Mouse (Mus musculus) intestine, embryonic 15.5 days (tissue): ENCODE measurements around the gene Cep250. TPM values are rescaled to one million over a fixed set of nuclear protein-coding genes. Genes with fewer than 3 reads are reported as not detected.
"Not testable (repeated sequence)": the region's sequence is repeated elsewhere in the genome, so short reads cannot be mapped to it uniquely, and the experiment has no call there.

Source experiments
- ATAC-seq: fragments of 200-750 bp; cut with Nextera tagmentation; 2 replicates; pipeline ENCODE4 v1.8.0; 2017; ENCODE audit warnings: moderate TSS enrichment, moderate library complexity
- H3K27ac ChIP-seq: fragments of 300-500 bp; sonication (generic); 2 replicates; pipeline ENCODE4 v1.5.1; 2015; ENCODE audit warnings: mild to moderate bottlenecking, inconsistent platforms
- H3K27me3 ChIP-seq: fragments of 300-500 bp; sonication (generic); replicated peaks from 2 replicates; pipeline ENCODE4 v1.6.1; 2015; ENCODE audit warnings: inconsistent platforms
- H3K36me3 ChIP-seq: fragments of 300-500 bp; sonication (generic); 2 replicates; pipeline ENCODE4 v1.6.1; 2015; ENCODE audit warnings: inconsistent platforms
- H3K4me1 ChIP-seq: fragments of 300-500 bp; sonication (generic); replicated peaks from 2 replicates; pipeline ENCODE4 v1.6.1; 2015; ENCODE audit warnings: inconsistent platforms
- H3K4me2 ChIP-seq: fragments of 300-500 bp; sonication (generic); replicated peaks from 2 replicates; pipeline ENCODE4 v1.6.1; 2015; ENCODE audit warnings: mild to moderate bottlenecking, inconsistent platforms
- H3K4me3 ChIP-seq: fragments of 300-500 bp; sonication (generic); replicated peaks from 2 replicates; pipeline ENCODE4 v1.5.1; 2015; ENCODE audit warnings: inconsistent platforms
- H3K9ac ChIP-seq: fragments of 300-500 bp; sonication (generic); 2 replicates; pipeline ENCODE4 v1.6.1; 2015; ENCODE audit warnings: inconsistent platforms
- H3K9me3 ChIP-seq: fragments of 300-500 bp; sonication (generic); 2 replicates; pipeline ENCODE4 v1.6.1; 2016; ENCODE audit warnings: inconsistent platforms
- WGBS: fragments of 180-500 bp; shearing (Covaris S2); methylation state at CpG from one replicate; pipeline ENCODE4 v1.1.7; 2015; 5-methylcytosine and 5-hydroxymethylcytosine counted together
- polyA plus RNA-seq: library from polyadenylated mRNA; unstranded; fragments of >200 nt; fragmentation: Nextera tagmentation; extraction: Ambion mirVana; gene quantifications from 2 replicates; pipeline ENCODE4 v1.2.1, GENCODE M21; 2015

The Cep250 gene
- 17.0 and 18.1 TPM in 2 replicates for polyA plus RNA-seq

GRCm38 (mm10) chr2:155956134-155957059 lies at the start of gene Cep250:
Cep250 (plus strand) TSS chr2:155956458.
- H3K4me2 ChIP-seq = peak within 1 kb of the TSS; percentile 72
- no peaks in the 10 kb centered on the region for H3K36me3 ChIP-seq
- H3K27me3 ChIP-seq = no peaks in the 10 kb centered on the region
- H3K9ac ChIP-seq = peak within 1 kb of the TSS; percentile 99
- H3K4me1 ChIP-seq = no peaks in the 10 kb centered on the region
- peak; percentile 100 for ATAC-seq
- H3K27ac ChIP-seq = peak within 1 kb of the TSS; percentile 89
- peak within 1 kb of the TSS; percentile 97 for H3K4me3 ChIP-seq
- H3K9me3 ChIP-seq = no peaks in the 10 kb centered on the region
- WGBS = 0% methylated on average over 59 of the region's 59 CpGs

GRCm38 (mm10) chr2:155914684-155915083 lies 41.6 kb upstream of the Cep250 start:
- no peaks in the 10 kb centered on the region for H3K4me1 ChIP-seq
- no peak overlapping the region for H3K4me3 ChIP-seq
- no peak overlapping the region for H3K9ac ChIP-seq
- WGBS = 87% methylated on average over 6 of the region's 6 CpGs
- H3K36me3 ChIP-seq = peaks cover 21% of the 10 kb centered on the region
- H3K27ac ChIP-seq = no peak overlapping the region
- H3K27me3 ChIP-seq = no peaks in the 10 kb centered on the region
- no peak overlapping the region for H3K4me2 ChIP-seq
- ATAC-seq = no peak
- no peaks in the 10 kb centered on the region for H3K9me3 ChIP-seq

- no peaks in the 10 kb centered on the region for H3K9me3 ChIP-seq
- ATAC-seq = no peak
- H3K4me3 ChIP-seq = no peak overlapping the region
- no peak overlapping the region for H3K9ac ChIP-seq
- H3K27ac ChIP-seq = no peak overlapping the region
- H3K4me1 ChIP-seq = no peaks in the 10 kb centered on the region
- H3K27me3 ChIP-seq = no peaks in the 10 kb centered on the region
- H3K36me3 ChIP-seq = peaks cover 3% of the 10 kb centered on the region; the same call in 1 of the 2 replicates
- 94% methylated on average over 7 of the region's 7 CpGs for WGBS
- H3K4me2 ChIP-seq = no peak overlapping the region
Observed at GRCm38 (mm10) chr2:155923143-155923542, 33.1 kb upstream of the Cep250 start.

GRCm38 (mm10) chr2:155925213-155925612 lies 31.0 kb upstream of the Cep250 start:
- not testable (repeated sequence) for H3K9ac ChIP-seq

GRCm38 (mm10) chr2:155928711-155929345 lies 27.4 kb upstream of the Cep250 start:
- H3K9ac ChIP-seq = peak overlapping the region; percentile 54; the same call in 1 of the 2 replicates
- peak overlapping the region; percentile 71 for H3K4me2 ChIP-seq
- no peak for ATAC-seq
- no peaks in the 10 kb centered on the region for H3K27me3 ChIP-seq
- H3K9me3 ChIP-seq = no peaks in the 10 kb centered on the region
- no peak overlapping the region for H3K27ac ChIP-seq
- WGBS = 60% methylated on average over 7 of the region's 7 CpGs
- H3K36me3 ChIP-seq = 0 out of 2 replicates have a peak, but pooled peaks cover 3% of the 10 kb centered on the region
- H3K4me1 ChIP-seq = peaks cover 6% of the 10 kb centered on the region
- peak overlapping the region; percentile 62 for H3K4me3 ChIP-seq

More at GRCm38 (mm10) chr2:155925213-155925612, 31.0 kb upstream of the Cep250 start:
- not testable (repeated sequence) for H3K9me3 ChIP-seq, H3K27ac ChIP-seq, ATAC-seq, H3K4me1 ChIP-seq, H3K36me3 ChIP-seq, H3K4me2 ChIP-seq, H3K27me3 ChIP-seq, H3K4me3 ChIP-seq
- WGBS = 88% methylated on average over 6 of the region's 6 CpGs

GRCm38 (mm10) chr2:155929531-155930442 lies 26.5 kb upstream of the Cep250 start, which contains the start of gene Uqcc1:
Uqcc1 (minus strand) TSS chr2:155930310.
- H3K27me3 ChIP-seq = no peaks in the 10 kb centered on the region
- H3K36me3 ChIP-seq = no peaks in the 10 kb centered on the region
- H3K27ac ChIP-seq = peak within 1 kb of the TSS; percentile 91
- peaks cover 6% of the 10 kb centered on the region for H3K4me1 ChIP-seq
- peak within 1 kb of the TSS; percentile 54 for H3K9ac ChIP-seq
- WGBS = under 1% methylated on average over 38 of the region's 38 CpGs
- H3K9me3 ChIP-seq = no peaks in the 10 kb centered on the region
- peak within 1 kb of the TSS; percentile 71 for H3K4me2 ChIP-seq
- peak; percentile 98 for ATAC-seq
- H3K4me3 ChIP-seq = peak within 1 kb of the TSS; percentile 62

- no peak overlapping the region for H3K9ac ChIP-seq
- no peak for ATAC-seq
- no peak overlapping the region for H3K27ac ChIP-seq
- H3K4me3 ChIP-seq = no peak overlapping the region
- H3K9me3 ChIP-seq = no peaks in the 10 kb centered on the region
- WGBS = 67% methylated on average over 7 of the region's 7 CpGs
- H3K4me2 ChIP-seq = no peak overlapping the region
- H3K27me3 ChIP-seq = no peaks in the 10 kb centered on the region
- no peaks in the 10 kb centered on the region for H3K36me3 ChIP-seq
- H3K4me1 ChIP-seq = peaks cover 12% of the 10 kb centered on the region
Observed at GRCm38 (mm10) chr2:155939897-155940529, 16.2 kb upstream of the Cep250 start.

- 90% methylated on average over 3 of the region's 3 CpGs for WGBS
- Histone ChIP-seq H3K4me2 (no peak within 1 kb of the TSS), H3K27me3 (no peaks in the 10 kb centered on the region), H3K27ac (no peak within 1 kb of the TSS), H3K36me3 (no peaks in the 10 kb centered on the region), H3K9me3 (no peaks in the 10 kb centered on the region), H3K9ac (no peak within 1 kb of the TSS), H3K4me1 (peaks cover 12% of the 10 kb centered on the region), H3K4me3 (no peak within 1 kb of the TSS)
- ATAC-seq = no peak
Observed at GRCm38 (mm10) chr2:155940681-155941080, 15.6 kb upstream of the Cep250 start, which contains the start of gene Gm15557. Gm15557 (plus strand) TSS chr2:155940728.

- WGBS = 86% methylated on average over 40 of the region's 40 CpGs
- Histone ChIP-seq H3K4me3 (no peak overlapping the region), H3K27ac (no peak overlapping the region), H3K36me3 (no peaks in the 10 kb centered on the region), H3K4me1 (peaks cover 12% of the 10 kb centered on the region), H3K27me3 (no peaks in the 10 kb centered on the region), H3K9me3 (no peaks in the 10 kb centered on the region), H3K9ac (no peak overlapping the region), H3K4me2 (no peak overlapping the region)
- no peak for ATAC-seq
Observed at GRCm38 (mm10) chr2:155941697-155942442, 14.4 kb upstream of the Cep250 start.

- no peaks in the 10 kb centered on the region for H3K36me3 ChIP-seq
- no peak for ATAC-seq
- H3K4me3 ChIP-seq = no peak overlapping the region
- no peak overlapping the region for H3K27ac ChIP-seq
- H3K4me1 ChIP-seq = peaks cover 12% of the 10 kb centered on the region
- WGBS = 4% methylated on average over 8 of the region's 8 CpGs
- no peaks in the 10 kb centered on the region for H3K9me3 ChIP-seq
- no peak overlapping the region for H3K9ac ChIP-seq
- no peaks in the 10 kb centered on the region for H3K27me3 ChIP-seq
- H3K4me2 ChIP-seq = peak overlapping the region; percentile 39
Observed at GRCm38 (mm10) chr2:155943463-155943862, 12.8 kb upstream of the Cep250 start.

- Histone ChIP-seq H3K4me1 (peaks cover 12% of the 10 kb centered on the region), H3K4me2 (0 out of 2 replicates have a peak overlapping the region, but pooled peaks have one; percentile 26), H3K4me3 (no peak overlapping the region), H3K27ac (no peak overlapping the region), H3K36me3 (no peaks in the 10 kb centered on the region), H3K9ac (no peak overlapping the region), H3K27me3 (no peaks in the 10 kb centered on the region), H3K9me3 (no peaks in the 10 kb centered on the region)
- WGBS = 82% methylated on average over 4 of the region's 4 CpGs
- ATAC-seq = no peak
Observed at GRCm38 (mm10) chr2:155944685-155945084, 11.6 kb upstream of the Cep250 start.
